Mouse (Mus musculus): Measurements from ENCODE around the gene Gm6370. TPM values are rescaled to one million over a fixed set of nuclear protein-coding genes. Genes with fewer than 3 reads are reported as not detected.
"Not testable (repeated sequence)": the region's sequence is repeated elsewhere in the genome, so short reads cannot be mapped to it uniquely, and the experiment has no call there.

Gm6370 gene
- not detected for total RNA-seq (2021)
- long read RNA-seq, experiment 1, result 0 reads
- long read RNA-seq, experiment 2, result 0 reads

GRCm38 (mm10) chr5:146491063-146491462, at the start of gene Gm6370:
Gene Gm6370 (plus strand): TSS chr5:146491363.
- DNase-seq, result not testable (repeated sequence)

GRCm38 (mm10) chr5:146442767-146443166, 48.4 kb upstream of the Gm6370 start:
- DNase-seq, result no peak

- no peak for DNase-seq
These were observed 44.5 kb upstream of the Gm6370 start for GRCm38 (mm10) chr5:146446633-146447032.

- no peak for DNase-seq
These were observed 39.4 kb upstream of the Gm6370 start for GRCm38 (mm10) chr5:146451592-146452254.

GRCm38 (mm10) chr5:146453556-146453955, 37.6 kb upstream of the Gm6370 start:
- no peak for DNase-seq

- DNase-seq, result no peak
These were observed 29.6 kb upstream of the Gm6370 start for GRCm38 (mm10) chr5:146461612-146462011.

- DNase-seq, result no peak
These were observed 24.5 kb upstream of the Gm6370 start for GRCm38 (mm10) chr5:146466663-146467062.

- DNase-seq, result no peak
These were observed 22.9 kb upstream of the Gm6370 start for GRCm38 (mm10) chr5:146468311-146468710.

- no peak for DNase-seq
These were observed 20.3 kb upstream of the Gm6370 start for GRCm38 (mm10) chr5:146470821-146471220.

GRCm38 (mm10) chr5:146471311-146471710, 19.9 kb upstream of the Gm6370 start:
- no peak for DNase-seq

GRCm38 (mm10) chr5:146471821-146472220, 19.3 kb upstream of the Gm6370 start:
- no peak for DNase-seq

GRCm38 (mm10) chr5:146479564-146479963, 11.6 kb upstream of the Gm6370 start:
- DNase-seq, result not testable (repeated sequence)

- not testable (repeated sequence) for DNase-seq
These were observed 9.5 kb upstream of the Gm6370 start, which contains the start of gene Gm6408 for GRCm38 (mm10) chr5:146481665-146482064. Gene Gm6408 (plus strand): TSS chr5:146481965.

GRCm38 (mm10) chr5:146488959-146489358, 2.2 kb upstream of the Gm6370 start:
- not testable (repeated sequence) for DNase-seq

- DNase-seq, result not testable (repeated sequence)
These were observed 10.9 kb downstream of the Gm6370 start, which contains the start of gene 4930449I24Rik for GRCm38 (mm10) chr5:146502099-146502498. Gene 4930449I24Rik (plus strand): TSS chr5:146502399.

- not testable (repeated sequence) for DNase-seq
These were observed 22.7 kb downstream of the Gm6370 start, which contains the start of gene Gm3402 for GRCm38 (mm10) chr5:146513823-146514222. Gene Gm3402 (plus strand): TSS chr5:146514123.

GRCm38 (mm10) chr5:146525501-146525900, 34.3 kb downstream of the Gm6370 start, which contains the start of gene Gm3404:
Gene Gm3404 (plus strand): TSS chr5:146525801.
- DNase-seq, result not testable (repeated sequence)

GRCm38 (mm10) chr5:146537347-146537746, 46.2 kb downstream of the Gm6370 start, which contains the start of gene Gm3409:
Gene Gm3409 (plus strand): TSS chr5:146537647.
- not testable (repeated sequence) for DNase-seq

Other genes with a start within 250 kb of the Gm6370 start
- under 1 TPM; 0.77 to 0.99 TPM for gene Wasf3, start 106.4 kb upstream of the Gm6370 start, total RNA-seq (2021)
- gene Gm6408, start 9.4 kb upstream of the Gm6370 start, total RNA-seq (2021), result not detected
- gene 4930449I24Rik, start 11.0 kb downstream of the Gm6370 start, total RNA-seq (2021), result not detected
- gene Gm3402, start 22.8 kb downstream of the Gm6370 start, total RNA-seq (2021), result not detected
- gene Gm3404, start 34.4 kb downstream of the Gm6370 start, total RNA-seq (2021), result not detected
- not detected for gene Gm3409, start 46.3 kb downstream of the Gm6370 start, total RNA-seq (2021)
- gene Gm3415, start 64.8 kb downstream of the Gm6370 start, total RNA-seq (2021), result not detected
- not detected for gene Gpr12, start 93.9 kb downstream of the Gm6370 start, total RNA-seq (2021)

Data from gastrocnemius, postnatal 25 days (tissue).